Mouse (Mus musculus): ENCODE measurements around the gene Otop2. TPM values are rescaled to one million over a fixed set of nuclear protein-coding genes. Genes with fewer than 3 reads are reported as not detected.

The Otop2 gene
- polyA plus RNA-seq (2012; ENCODE audit: low replicate concordance): not detected in 2 replicates

GRCm38 (mm10) chr11:115306863-115307262, at the start of gene Otop2:
Gene Otop2 (plus strand): TSS chr11:115307163.

DNA sequence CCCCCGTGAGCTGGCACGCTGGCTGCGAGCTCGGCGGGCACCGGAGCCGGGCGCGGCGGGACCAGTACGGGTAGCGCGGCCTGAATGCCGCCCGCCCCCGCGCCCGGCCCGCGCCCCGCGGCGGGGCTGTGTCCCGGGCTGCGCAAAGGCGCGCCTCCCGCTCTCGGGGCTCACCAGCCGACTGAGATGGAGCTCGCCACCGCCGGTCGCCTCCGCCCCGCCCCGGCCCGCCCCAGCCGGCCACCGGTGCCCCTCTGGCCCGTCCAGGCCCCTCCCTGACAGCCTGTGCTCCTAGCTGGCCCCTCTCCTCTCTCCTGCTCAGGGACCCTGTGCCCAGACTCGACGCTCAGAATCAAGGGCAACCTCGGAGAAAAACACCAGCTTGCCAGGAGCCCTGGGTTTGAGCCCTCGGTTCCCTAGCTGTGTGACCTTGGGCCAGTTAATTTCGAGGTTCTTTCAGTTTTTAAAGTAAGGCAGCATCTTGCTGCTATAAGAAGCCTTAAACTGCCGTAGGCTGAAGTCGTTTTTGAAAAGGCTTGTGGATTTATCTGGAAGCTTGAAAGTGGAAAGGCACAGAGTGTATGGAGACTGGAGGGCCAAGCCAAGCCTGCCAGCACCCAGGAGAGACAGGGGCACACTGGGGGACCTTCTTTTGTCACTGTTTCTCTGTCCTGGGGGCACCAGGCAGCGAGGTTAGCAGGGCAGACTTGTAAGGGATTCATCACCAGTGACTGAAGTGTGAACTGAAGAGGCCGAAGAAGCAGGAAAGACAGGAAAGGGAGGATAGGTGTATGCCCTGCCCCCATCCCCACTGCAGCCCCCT, 39.7 kb upstream of the Otop2 start, which contains the start of gene Grin2c:
Gene Grin2c (minus strand): TSS at position 183 of the 823 bp plus-strand sequence.

GRCm38 (mm10) chr11:115276780-115277603, 30.0 kb upstream of the Otop2 start, which contains the start of gene Fdxr:
Gene Fdxr (minus strand): TSS chr11:115277050.

DNA sequence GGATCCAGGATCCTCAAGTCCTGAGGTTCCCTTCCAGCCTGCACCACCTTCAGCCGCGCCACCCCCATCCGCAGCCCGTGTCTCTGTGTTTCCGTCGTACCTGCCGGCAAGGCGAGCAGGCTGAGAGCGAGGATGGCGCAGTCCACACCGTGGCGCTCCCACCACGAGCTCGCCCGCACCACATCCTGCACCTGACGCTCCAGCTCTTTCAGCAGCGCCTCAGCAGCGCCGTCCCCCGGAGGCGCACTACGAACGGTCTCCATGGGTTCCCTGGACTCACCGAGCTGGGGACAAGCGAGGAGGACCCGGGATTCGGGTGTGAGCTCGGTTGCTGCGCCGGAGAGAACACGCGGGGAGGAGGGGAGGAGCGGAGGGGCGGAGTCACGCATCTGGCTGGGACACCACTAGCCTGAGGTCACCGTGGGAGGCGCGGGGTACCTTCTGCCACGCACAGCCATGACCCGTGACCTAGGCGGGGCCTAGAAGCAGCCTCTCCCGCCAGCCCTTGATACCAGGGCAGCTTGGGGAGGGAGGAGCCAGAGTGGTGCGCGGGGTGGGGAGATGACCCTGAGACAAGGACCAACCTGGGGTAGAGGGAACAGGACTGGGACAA, 9.6 kb upstream of the Otop2 start, which contains the start of gene Fads6:
Gene Fads6 (minus strand): TSS at position 450 of the 613 bp plus-strand sequence.

GRCm38 (mm10) chr11:115321906-115322693, 15.1 kb downstream of the Otop2 start, which contains the start of gene Ush1g:
Gene Ush1g (minus strand): TSS chr11:115322041.

GRCm38 (mm10) chr11:115334531-115334930, 27.6 kb downstream of the Otop2 start, which contains the start of gene Otop3:
Gene Otop3 (plus strand): TSS chr11:115334731.

DNA sequence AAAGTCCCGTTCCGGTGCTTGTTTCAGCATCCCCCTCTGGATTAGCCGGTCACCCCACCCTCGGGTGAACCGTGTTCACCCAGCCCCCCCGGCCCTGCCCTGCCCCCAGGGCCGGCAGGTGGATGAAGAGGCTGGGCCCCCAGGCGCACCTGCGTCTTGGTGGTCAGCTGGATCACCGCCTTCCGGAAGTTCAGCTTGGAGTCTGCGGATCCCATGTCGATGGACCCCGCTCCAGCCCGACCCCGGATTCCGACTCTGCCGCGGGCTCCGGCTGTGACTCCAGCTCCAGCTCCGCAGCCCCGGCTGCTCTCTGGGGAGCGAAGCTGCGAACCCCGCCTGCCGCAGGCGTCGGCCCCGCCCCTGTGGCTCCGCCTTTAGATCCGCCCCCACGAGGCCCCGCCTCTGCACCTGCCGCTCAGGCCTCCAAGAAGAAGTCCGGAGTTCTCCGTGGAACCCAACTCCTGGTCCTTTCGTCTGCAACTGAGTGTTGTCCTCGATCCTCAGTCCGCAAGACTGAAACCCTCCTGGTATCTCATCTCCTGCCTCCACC, 60.5 kb downstream of the Otop2 start, which contains the start of gene Hid1:
Gene Hid1 (minus strand): TSS at position 362 of the 550 bp plus-strand sequence.

Other genes starting within 250 kb of the Otop2 start
- 0.98 and 1.4 TPM in 2 replicates for gene Cd300e, start 245.0 kb upstream of the Otop2 start, polyA plus RNA-seq (2012; ENCODE audit: low replicate concordance)
- 16.0 and 19.2 TPM in 2 replicates for gene Rab37, start 215.7 kb upstream of the Otop2 start, polyA plus RNA-seq (2012; ENCODE audit: low replicate concordance)
- gene Cd300lf, start 173.2 kb upstream of the Otop2 start, polyA plus RNA-seq (2012; ENCODE audit: low replicate concordance): 9.6 and 10.1 TPM in 2 replicates
- gene Slc9a3r1, start 143.8 kb upstream of the Otop2 start, polyA plus RNA-seq (2012; ENCODE audit: low replicate concordance): 226 and 228 TPM in 2 replicates
- gene Tmem104, start 119.7 kb upstream of the Otop2 start, polyA plus RNA-seq (2012; ENCODE audit: low replicate concordance): 17.0 and 23.5 TPM in 2 replicates
- gene Nat9, start 119.3 kb upstream of the Otop2 start, polyA plus RNA-seq (2012; ENCODE audit: low replicate concordance): 12.2 and 13.9 TPM in 2 replicates
- 0.73 and 1.1 TPM in 2 replicates for gene Grin2c, start 39.9 kb upstream of the Otop2 start, polyA plus RNA-seq (2012; ENCODE audit: low replicate concordance)
- 27.3 and 45.0 TPM in 2 replicates for gene Fdxr, start 30.1 kb upstream of the Otop2 start, polyA plus RNA-seq (2012; ENCODE audit: low replicate concordance)
- 0.40 and 0.51 TPM in 2 replicates for gene Fads6, start 9.5 kb upstream of the Otop2 start, polyA plus RNA-seq (2012; ENCODE audit: low replicate concordance)
- 0.42 TPM in 1 of 2 replicates, not detected in the other for gene Ush1g, start 14.9 kb downstream of the Otop2 start, polyA plus RNA-seq (2012; ENCODE audit: low replicate concordance)
- gene Otop3, start 27.6 kb downstream of the Otop2 start, polyA plus RNA-seq (2012; ENCODE audit: low replicate concordance): 0.04 and 0.09 TPM in 2 replicates
- gene Hid1, start 60.6 kb downstream of the Otop2 start, polyA plus RNA-seq (2012; ENCODE audit: low replicate concordance): 9.7 and 10.9 TPM in 2 replicates
- gene Cdr2l, start 74.8 kb downstream of the Otop2 start, polyA plus RNA-seq (2012; ENCODE audit: low replicate concordance): 0.38 and 0.57 TPM in 2 replicates
- 47.1 and 50.2 TPM in 2 replicates for gene Mrpl58, start 96.6 kb downstream of the Otop2 start, polyA plus RNA-seq (2012; ENCODE audit: low replicate concordance)
- gene Atp5h, start 112.8 kb downstream of the Otop2 start, polyA plus RNA-seq (2012; ENCODE audit: low replicate concordance): 10.1 and 103 TPM in 2 replicates
- gene Kctd2, start 113.0 kb downstream of the Otop2 start, polyA plus RNA-seq (2012; ENCODE audit: low replicate concordance): 29.7 and 94.9 TPM in 2 replicates
- gene Trim80, start 133.4 kb downstream of the Otop2 start, polyA plus RNA-seq (2012; ENCODE audit: low replicate concordance): 0.07 TPM in 1 of 2 replicates, not detected in the other
- 5.6 and 10.2 TPM in 2 replicates for gene Slc16a5, start 155.3 kb downstream of the Otop2 start, polyA plus RNA-seq (2012; ENCODE audit: low replicate concordance)
- 137 and 301 TPM in 2 replicates for gene Armc7, start 168.5 kb downstream of the Otop2 start, polyA plus RNA-seq (2012; ENCODE audit: low replicate concordance)
- gene Nt5c, start 184.7 kb downstream of the Otop2 start, polyA plus RNA-seq (2012; ENCODE audit: low replicate concordance): 133 and 179 TPM in 2 replicates
- gene Jpt1, start 207.2 kb downstream of the Otop2 start, polyA plus RNA-seq (2012; ENCODE audit: low replicate concordance): 264 and 267 TPM in 2 replicates
- 92.3 and 235 TPM in 2 replicates for gene Sumo2, start 229.1 kb downstream of the Otop2 start, polyA plus RNA-seq (2012; ENCODE audit: low replicate concordance)